Mouse (Mus musculus): ENCODE measurements around the gene Ccdc151. TPM values are rescaled to one million over a fixed set of nuclear protein-coding genes. Genes with fewer than 3 reads are reported as not detected.

Gene Ccdc151
- polyA plus RNA-seq, 1 experiment from 2014 or later, result 0.45 TPM

DNA sequence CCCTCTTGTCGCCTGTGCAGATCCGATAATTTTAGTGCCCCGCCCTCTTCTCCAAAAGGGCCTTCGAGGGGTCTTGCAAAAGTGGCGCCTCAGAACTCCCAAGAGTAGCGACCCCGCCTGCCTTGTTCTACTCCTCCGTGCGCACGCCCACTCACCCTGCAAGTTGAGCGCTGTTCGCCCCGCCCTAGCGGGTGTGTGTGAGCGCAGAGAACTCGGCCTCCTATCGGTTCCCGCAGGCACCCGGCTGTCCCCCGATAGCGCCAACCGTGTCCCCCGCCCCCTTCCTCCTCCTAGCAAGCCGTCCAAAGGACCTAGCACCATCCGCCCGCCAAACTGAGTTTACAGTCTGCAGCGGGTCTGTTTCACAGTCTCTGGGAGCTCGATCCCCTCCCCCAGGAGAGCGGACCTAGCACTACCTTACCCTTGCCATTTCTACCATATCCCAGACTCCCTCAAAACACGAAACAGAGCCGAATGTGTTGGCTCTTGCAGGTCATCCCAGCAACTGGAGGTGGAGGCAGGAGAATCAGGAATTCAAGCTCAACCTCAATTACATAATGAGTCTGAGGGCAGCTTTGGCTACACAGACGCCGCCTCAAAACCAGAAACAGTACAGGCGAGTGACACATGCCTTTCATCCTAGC is 39.9 kb downstream of the Ccdc151 start:
- H3K36me3 ChIP-seq, result no peaks in the 10 kb centered on the region
- peak overlapping the region; percentile 19; the same call in 1 of the 2 replicates for H3K9ac ChIP-seq
- peak overlapping the region; percentile 46 for H3K4me3 ChIP-seq (replicated peaks)
- peak; percentile 90 for ATAC-seq (ENCODE audit: insufficient read depth, low FRiP score, low read depth)
- WGBS, result 3% methylated on average over 34 of the region's 34 CpGs
- H3K27ac ChIP-seq, result no peak overlapping the region
- H3K9me3 ChIP-seq, result no peaks in the 10 kb centered on the region
- H3K4me1 ChIP-seq, result peaks cover 26% of the 10 kb centered on the region
- H3K4me2 ChIP-seq, result peak overlapping the region; percentile 96
- H3K27me3 ChIP-seq (replicated peaks), result peaks cover 15% of the 10 kb centered on the region

- peak overlapping the region; percentile 46 for H3K4me3 ChIP-seq (replicated peaks)
- peak overlapping the region; percentile 19; the same call in 1 of the 2 replicates for H3K9ac ChIP-seq
- no peak overlapping the region for H3K27ac ChIP-seq
- 1% methylated on average over 15 of the region's 15 CpGs for WGBS
- peaks cover 15% of the 10 kb centered on the region for H3K27me3 ChIP-seq (replicated peaks)
- H3K4me2 ChIP-seq, result peak overlapping the region; percentile 96
- no peaks in the 10 kb centered on the region for H3K36me3 ChIP-seq
- peak; percentile 20; the same call in 1 of the 2 replicates for ATAC-seq (ENCODE audit: insufficient read depth, low FRiP score, low read depth)
- peaks cover 26% of the 10 kb centered on the region for H3K4me1 ChIP-seq
- H3K9me3 ChIP-seq, result no peaks in the 10 kb centered on the region
Observed at GRCm38 (mm10) chr9:21962010-21962409, 40.4 kb downstream of the Ccdc151 start.

GRCm38 (mm10) chr9:21961366-21961980 is 41.0 kb downstream of the Ccdc151 start:
- peak overlapping the region; percentile 46 for H3K4me3 ChIP-seq (replicated peaks)
- H3K9ac ChIP-seq, result no peak overlapping the region
- ATAC-seq (ENCODE audit: insufficient read depth, low FRiP score, low read depth), result no peak
- no peaks in the 10 kb centered on the region for H3K9me3 ChIP-seq
- peaks cover 29% of the 10 kb centered on the region for H3K4me1 ChIP-seq
- WGBS, result 2% methylated on average over 35 of the region's 35 CpGs
- no peaks in the 10 kb centered on the region for H3K36me3 ChIP-seq
- peak overlapping the region; percentile 96 for H3K4me2 ChIP-seq
- H3K27ac ChIP-seq, result no peak overlapping the region
- peaks cover 15% of the 10 kb centered on the region for H3K27me3 ChIP-seq (replicated peaks)

GRCm38 (mm10) chr9:21960558-21961208 is 41.8 kb downstream of the Ccdc151 start:
- H3K36me3 ChIP-seq, result no peaks in the 10 kb centered on the region
- H3K4me1 ChIP-seq, result peaks cover 32% of the 10 kb centered on the region
- H3K9me3 ChIP-seq, result no peaks in the 10 kb centered on the region
- H3K27me3 ChIP-seq (replicated peaks), result peaks cover 15% of the 10 kb centered on the region
- no peak overlapping the region for H3K4me3 ChIP-seq (replicated peaks)
- H3K27ac ChIP-seq, result no peak overlapping the region
- WGBS, result 11% methylated on average over 26 of the region's 26 CpGs
- peak overlapping the region; percentile 96; the same call in 1 of the 2 replicates for H3K4me2 ChIP-seq
- no peak overlapping the region for H3K9ac ChIP-seq
- ATAC-seq (ENCODE audit: insufficient read depth, low FRiP score, low read depth), result no peak

GRCm38 (mm10) chr9:21960135-21960534 is 42.3 kb downstream of the Ccdc151 start:
- no peak for ATAC-seq (ENCODE audit: insufficient read depth, low FRiP score, low read depth)
- Histone ChIP-seq H3K9ac (no peak overlapping the region), H3K36me3 (no peaks in the 10 kb centered on the region), H3K4me1 (peaks cover 32% of the 10 kb centered on the region), H3K4me3 (replicated peaks) (no peak overlapping the region), H3K4me2 (0 out of 2 replicates have a peak overlapping the region, but pooled peaks have one; percentile 96), H3K27me3 (replicated peaks) (peaks cover 15% of the 10 kb centered on the region), H3K27ac (no peak overlapping the region), H3K9me3 (no peaks in the 10 kb centered on the region)
- WGBS, result 50% methylated on average over 9 of the region's 9 CpGs

DNA sequence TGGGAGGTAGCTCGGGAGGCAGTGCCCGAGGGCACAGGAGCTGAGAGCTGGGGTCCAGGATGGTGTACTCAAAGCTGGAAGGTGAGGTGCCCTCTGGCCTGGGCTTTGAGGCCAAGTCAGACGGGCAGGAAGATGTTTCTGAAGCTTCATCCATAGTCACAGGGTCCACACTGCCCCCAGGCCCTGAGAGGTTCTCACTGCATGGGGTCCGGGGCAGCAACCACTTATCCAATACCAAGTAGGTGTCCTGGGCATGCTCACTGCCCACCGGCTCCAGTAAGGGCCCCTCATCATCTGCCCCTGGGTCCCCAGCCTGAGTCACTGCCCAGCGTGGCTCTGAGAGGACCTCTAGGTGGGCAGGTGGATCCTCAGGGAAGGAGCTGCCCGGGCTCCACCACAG is 43.2 kb downstream of the Ccdc151 start:
- Histone ChIP-seq H3K27me3 (replicated peaks) (peaks cover 15% of the 10 kb centered on the region), H3K36me3 (no peaks in the 10 kb centered on the region), H3K27ac (no peak overlapping the region), H3K9me3 (no peaks in the 10 kb centered on the region), H3K4me3 (replicated peaks) (no peak overlapping the region), H3K4me2 (no peak overlapping the region), H3K4me1 (peaks cover 32% of the 10 kb centered on the region), H3K9ac (no peak overlapping the region)
- WGBS, result 90% methylated on average over 7 of the region's 7 CpGs
- no peak for ATAC-seq (ENCODE audit: insufficient read depth, low FRiP score, low read depth)

DNA sequence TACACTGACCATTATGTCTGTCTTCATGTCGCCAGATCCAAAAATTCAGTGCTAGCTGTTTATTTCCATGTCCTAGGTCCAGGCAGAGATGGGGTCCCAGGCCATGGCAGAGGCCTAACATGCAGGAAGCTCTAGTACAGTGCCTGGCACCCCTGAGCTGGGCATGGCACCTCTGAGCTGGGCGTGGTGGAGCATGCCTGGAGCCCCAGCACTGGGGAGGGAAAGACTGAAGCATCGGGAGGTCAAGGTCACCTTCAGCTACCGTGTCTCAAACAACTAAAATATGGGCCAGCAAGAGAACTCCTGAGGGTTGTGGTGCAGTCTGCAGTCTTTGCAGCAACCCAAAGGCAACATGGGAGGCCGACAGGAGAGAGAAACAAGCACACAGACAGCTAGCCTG is 44.1 kb downstream of the Ccdc151 start:
- WGBS, result 78% methylated on average over 5 of the region's 5 CpGs
- H3K9ac ChIP-seq, result no peak overlapping the region
- peaks cover 30% of the 10 kb centered on the region for H3K4me1 ChIP-seq
- H3K27ac ChIP-seq, result no peak overlapping the region
- H3K36me3 ChIP-seq, result no peaks in the 10 kb centered on the region
- H3K9me3 ChIP-seq, result no peaks in the 10 kb centered on the region
- no peak overlapping the region for H3K4me2 ChIP-seq
- H3K27me3 ChIP-seq (replicated peaks), result peaks cover 15% of the 10 kb centered on the region
- ATAC-seq (ENCODE audit: insufficient read depth, low FRiP score, low read depth), result no peak
- no peak overlapping the region for H3K4me3 ChIP-seq (replicated peaks)

DNA sequence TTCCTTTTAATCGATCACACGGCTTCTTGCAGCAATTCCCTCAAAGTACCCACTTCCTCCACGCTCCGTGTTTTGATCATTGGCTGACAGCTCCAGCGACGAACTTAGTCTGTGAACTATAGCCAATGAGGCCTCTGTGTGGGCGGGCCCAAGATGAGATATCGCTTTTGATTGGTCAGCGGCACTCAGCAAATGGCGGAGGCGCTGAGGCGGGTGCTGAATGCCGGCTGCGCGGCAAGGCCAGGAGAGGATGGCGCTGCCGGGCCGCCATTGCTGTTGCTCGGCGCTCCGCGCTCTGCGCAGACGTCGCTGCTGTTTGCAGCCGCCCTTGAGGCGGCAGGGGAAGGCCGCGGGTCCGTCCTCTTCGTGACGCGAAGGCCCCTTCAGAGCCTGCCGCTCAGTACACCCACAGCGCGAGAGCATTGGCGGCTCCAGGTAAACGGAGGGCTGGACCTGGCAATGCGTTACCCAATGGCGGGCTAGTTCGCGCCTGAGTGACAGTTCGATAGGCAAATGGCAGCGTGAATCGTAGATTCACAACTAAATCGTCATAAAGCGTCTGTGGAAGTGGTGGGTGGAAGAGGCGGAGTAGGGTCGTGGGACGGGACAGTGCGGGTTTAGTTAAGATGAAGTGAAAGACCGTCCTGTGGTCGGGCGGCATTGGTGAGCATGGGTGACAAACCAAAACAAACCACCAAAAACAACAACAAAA is 46.7 kb downstream of the Ccdc151 start, which contains the start of gene Swsap1:
TSS of gene Swsap1 (plus strand) at position 186 of the 712 bp plus-strand sequence.
- Histone ChIP-seq H3K27ac (peak within 1 kb of the TSS; percentile 93), H3K36me3 (no peaks in the 10 kb centered on the region), H3K9ac (peak within 1 kb of the TSS; percentile 70; the same call in 1 of the 2 replicates), H3K9me3 (no peaks in the 10 kb centered on the region), H3K4me1 (peaks cover 8% of the 10 kb centered on the region; the same call in 1 of the 2 replicates), H3K4me3 (replicated peaks) (peak within 1 kb of the TSS; percentile 75), H3K4me2 (peak within 1 kb of the TSS; percentile 57), H3K27me3 (replicated peaks) (peaks cover 1% of the 10 kb centered on the region)
- WGBS, result 0% methylated on average over 54 of the region's 54 CpGs
- ATAC-seq (ENCODE audit: insufficient read depth, low FRiP score, low read depth), result peak; percentile 96

- Histone ChIP-seq H3K9me3 (no peaks in the 10 kb centered on the region), H3K27me3 (replicated peaks) (no peaks in the 10 kb centered on the region; the same call in 1 of the 2 replicates), H3K27ac (peak overlapping the region; percentile 67), H3K36me3 (no peaks in the 10 kb centered on the region), H3K9ac (no peak overlapping the region), H3K4me1 (peaks cover 6% of the 10 kb centered on the region; the same call in 1 of the 2 replicates), H3K4me3 (replicated peaks) (peak overlapping the region; percentile 75), H3K4me2 (peak overlapping the region; percentile 55)
- WGBS, result 2% methylated on average over 18 of the region's 18 CpGs
- ATAC-seq (ENCODE audit: insufficient read depth, low FRiP score, low read depth), result peak; percentile 71
Observed at GRCm38 (mm10) chr9:21955225-21955569, 47.2 kb downstream of the Ccdc151 start.

GRCm38 (mm10) chr9:21954635-21955034 is 47.8 kb downstream of the Ccdc151 start:
- ATAC-seq (ENCODE audit: insufficient read depth, low FRiP score, low read depth), result no peak
- Histone ChIP-seq H3K9ac (no peak overlapping the region), H3K9me3 (no peaks in the 10 kb centered on the region), H3K4me1 (peaks cover 6% of the 10 kb centered on the region; the same call in 1 of the 2 replicates), H3K27me3 (replicated peaks) (no peaks in the 10 kb centered on the region), H3K36me3 (no peaks in the 10 kb centered on the region), H3K4me3 (replicated peaks) (no peak overlapping the region), H3K4me2 (peak overlapping the region; percentile 55), H3K27ac (no peak overlapping the region)
- 74% methylated on average over 3 of the region's 3 CpGs for WGBS

- H3K9me3 ChIP-seq, result no peaks in the 10 kb centered on the region
- H3K4me3 ChIP-seq (replicated peaks), result no peak overlapping the region
- 12% methylated on average over 3 of the region's 3 CpGs for WGBS
Observed at GRCm38 (mm10) chr9:21953600-21953999, 48.8 kb downstream of the Ccdc151 start.

More at GRCm38 (mm10) chr9:21953600-21953999, 48.8 kb downstream of the Ccdc151 start:
- H3K36me3 ChIP-seq, result no peaks in the 10 kb centered on the region
- H3K27me3 ChIP-seq (replicated peaks), result no peaks in the 10 kb centered on the region
- H3K4me2 ChIP-seq, result no peak overlapping the region
- no peak overlapping the region for H3K27ac ChIP-seq
- no peak for ATAC-seq (ENCODE audit: insufficient read depth, low FRiP score, low read depth)
- peaks cover 6% of the 10 kb centered on the region; the same call in 1 of the 2 replicates for H3K4me1 ChIP-seq
- H3K9ac ChIP-seq, result no peak overlapping the region

All from stomach, embryonic 15.5 days (tissue).